Mouse (Mus musculus) cerebellum, postnatal 4 days (tissue): Measurements from ENCODE around the gene Nceh1.

Source experiments
- DNase-seq, 2 experiments: peaks; one replicate each; pipeline ENCODE4 v3.0.0; 2022; ENCODE audit warnings: low spot score in 2 of 2, mixed read lengths in 1 of 2

Gene Nceh1

GRCm38 (mm10) chr3:27322591-27322990 is 139.8 kb downstream of the Nceh1 start:
- DNase-seq: no peak

- no peak for DNase-seq
These were observed 140.8 kb downstream of the Nceh1 start for GRCm38 (mm10) chr3:27323551-27323950.

DNA sequence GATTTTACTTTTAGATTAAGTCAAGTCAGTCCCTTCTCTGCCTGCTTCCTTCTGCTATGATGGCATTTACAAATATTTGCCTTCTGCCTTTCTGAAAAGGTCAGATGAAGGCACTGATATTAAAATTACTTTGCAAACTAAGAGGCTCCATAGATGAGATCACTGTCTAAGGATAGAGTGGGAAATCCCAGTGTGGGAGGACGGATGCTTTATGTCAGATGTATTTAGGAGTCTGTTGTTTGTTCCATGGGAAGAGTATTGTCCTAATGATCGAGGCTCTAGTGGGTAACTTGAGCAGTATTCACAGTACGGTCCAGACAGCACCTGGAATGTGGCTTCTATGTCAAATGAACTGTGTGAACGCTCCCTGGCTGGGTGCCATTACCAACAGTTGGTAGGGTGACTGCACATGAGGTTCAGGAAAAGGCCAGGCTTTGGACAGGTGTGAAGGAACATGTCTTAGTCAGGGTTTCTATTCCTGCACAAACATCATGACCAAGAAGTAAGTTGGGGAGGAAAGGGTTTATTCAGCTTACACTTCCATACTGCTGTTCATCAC is 143.9 kb downstream of the Nceh1 start:
- no peak for DNase-seq

- DNase-seq: no peak
These were observed 147.9 kb downstream of the Nceh1 start for GRCm38 (mm10) chr3:27330706-27331105.
